Mouse (Mus musculus): Measurements from ENCODE around the gene Ctdspl.

Gene Ctdspl

GRCm38 (mm10) chr9:119092473-119093418 is 166.5 kb downstream of the Ctdspl start:
- DNase-seq (ENCODE audit: low read depth, low spot score): no peak

Measured in telencephalon, adult 2 months (tissue).